Mouse (Mus musculus) heart, adult 2 months (tissue): ENCODE results near the gene Ccnt1. TPM values are rescaled to one million over a fixed set of nuclear protein-coding genes. Genes with fewer than 3 reads are reported as not detected.

ENCODE experiments used
- DNase-seq, 2 experiments: peaks; one replicate each; pipeline ENCODE4 v3.0.0; 2021
- H3K27ac ChIP-seq: fragments of 200-600 bp; 2 replicates; pipeline ENCODE4 v1.8.1; 2022
- H3K27me3 ChIP-seq: fragments of 200-500 bp; 2 replicates; pipeline ENCODE4 v1.6.1; 2012; ENCODE audit warnings: mild to moderate bottlenecking, low read length, inconsistent platforms, mixed read lengths; ENCODE audit not compliant: control insufficient read depth, insufficient read depth
- H3K36me3 ChIP-seq: fragments of 200-500 bp; 2 replicates; pipeline ENCODE4 v1.6.1; 2012; ENCODE audit warnings: low read length, inconsistent platforms; ENCODE audit not compliant: control insufficient read depth, insufficient read depth
- H3K4me1 ChIP-seq: fragments of 200-500 bp; 2 replicates; pipeline ENCODE4 v1.6.1; 2011; ENCODE audit warnings: low read length; ENCODE audit not compliant: control insufficient read depth, insufficient read depth
- H3K4me3 ChIP-seq: fragments of 200-600 bp; 2 replicates; pipeline ENCODE4 v1.8.1; 2022
- H3K79me2 ChIP-seq: fragments of 200-500 bp; replicated peaks from 2 replicates; pipeline ENCODE4 v1.6.1; 2012; ENCODE audit warnings: mild to moderate bottlenecking, inconsistent platforms, low read length, moderate library complexity, mixed read lengths; ENCODE audit not compliant: control insufficient read depth, insufficient read depth
- H3K9ac ChIP-seq: fragments of 200-500 bp; 2 replicates; pipeline ENCODE4 v1.6.1; 2012; ENCODE audit warnings: low read depth, mild to moderate bottlenecking, control low read depth, inconsistent platforms, low read length, mixed read lengths
- CTCF ChIP-seq: fragments of 200-600 bp; IDR thresholded peaks from 2 replicates; pipeline ENCODE4 v1.8.1; 2022; ENCODE audit warnings: antibody characterized with exemption, mild to moderate bottlenecking, moderate library complexity
- EP300 ChIP-seq: fragments of 200-500 bp; IDR thresholded peaks from 2 replicates; pipeline ENCODE4 v1.6.1; 2011; ENCODE audit warnings: low read depth, low read length, control low read depth; ENCODE audit not compliant: insufficient read depth
- POLR2A ChIP-seq: fragments of 200-500 bp; IDR thresholded peaks from 2 replicates; pipeline ENCODE4 v1.6.1; 2011; ENCODE audit warnings: mild to moderate bottlenecking, low read depth, low read length, control low read depth; ENCODE audit not compliant: insufficient read depth
- WGBS: fragments of 180-500 bp; shearing (Covaris S2); methylation state at CpG from one replicate; pipeline ENCODE4 v1.1.7; 2018; 5-methylcytosine and 5-hydroxymethylcytosine counted together
- intact Hi-C: fragments of 180-260 bp; cut with DNase I; formaldehyde crosslinking; loops from one replicate; pipeline ENCODE4 v1.15.1; 2025
- polyA plus RNA-seq: library from polyadenylated mRNA; depleted of rRNA; stranded (reverse); fragments of >200 nt; gene quantifications from 2 replicates; pipeline ENCODE4 v1.2.3, GENCODE M21; 2012
- total RNA-seq, 2 experiments: library from RNA; stranded (reverse); gene quantifications; 2 replicates each; pipeline ENCODE4 v1.2.3; 2021

The Ccnt1 gene
- total and polyA plus RNA-seq, 3 experiments: 9.3 to 27.6 (median 26.8) TPM

GRCm38 (mm10) chr15:98536828-98537510 lies 33.8 kb downstream of the Ccnt1 start:
- intact Hi-C loops: no loop called here
- WGBS: 81% methylated on average over 8 of the region's 8 CpGs
- Histone ChIP-seq H3K9ac (no peak overlapping the region), H3K79me2 (no peaks in the 10 kb centered on the region; the same call in 1 of the 2 replicates), H3K27me3 (no peaks in the 10 kb centered on the region), H3K36me3 (peaks cover 6% of the 10 kb centered on the region), H3K4me1 (peaks cover 3% of the 10 kb centered on the region), H3K27ac (no peak overlapping the region; the same call in 1 of the 2 replicates), H3K4me3 (no peak overlapping the region)
- TF ChIP-seq EP300 (no peak), POLR2A (no peak), CTCF (no peak)
- DNase-seq: no peak

DNA sequence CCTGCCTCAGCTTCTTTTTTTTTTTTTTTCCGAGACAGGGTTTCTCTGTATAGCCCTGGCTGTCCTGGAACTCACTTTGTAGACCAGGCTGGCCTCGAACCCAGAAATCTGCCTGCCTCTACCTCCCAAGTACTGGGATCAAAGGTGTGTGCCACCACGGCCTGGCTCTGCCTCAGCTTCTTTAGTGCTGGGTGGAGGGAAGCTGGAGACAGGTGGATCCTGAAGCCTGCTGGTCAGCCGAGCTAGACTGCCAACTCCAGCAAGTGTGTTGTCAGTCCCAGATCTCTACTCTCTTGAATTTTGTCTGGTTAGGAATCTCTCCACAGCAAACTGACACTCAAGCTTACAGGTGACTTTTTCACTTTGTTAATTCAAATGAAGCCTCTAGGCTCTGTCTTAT lies 34.8 kb downstream of the Ccnt1 start:
- intact Hi-C loops: loop anchor here (2.0 kb wide), 2 partner anchors 21 to 31 kb away; no protein-coding TSS in a partner anchor
- H3K9ac ChIP-seq: no peak overlapping the region
- TF ChIP-seq EP300: no peak
- TF ChIP-seq POLR2A: no peak
- TF ChIP-seq CTCF: no peak
- no peak overlapping the region for H3K27ac ChIP-seq
- 69% methylated on average over 4 of the region's 4 CpGs for WGBS
- H3K36me3 ChIP-seq: peaks cover 8% of the 10 kb centered on the region
- H3K4me3 ChIP-seq: no peak overlapping the region
- DNase-seq: no peak
- H3K27me3 ChIP-seq: no peaks in the 10 kb centered on the region
- peaks cover under 1% of the 10 kb centered on the region; the same call in 1 of the 2 replicates for H3K79me2 ChIP-seq
- peaks cover 3% of the 10 kb centered on the region for H3K4me1 ChIP-seq

- H3K4me3 ChIP-seq: peak within 1 kb of the TSS; percentile 96
- peak; percentile 95 to 99 for DNase-seq
- peak; percentile 6; the same call in 1 of the 2 replicates for TF ChIP-seq CTCF
- no peak for TF ChIP-seq EP300
- peak; percentile 94 for TF ChIP-seq POLR2A
- no peaks in the 10 kb centered on the region for H3K27me3 ChIP-seq
- peak within 1 kb of the TSS; percentile 94 for H3K27ac ChIP-seq
- intact Hi-C loops: loop anchor here (2.0 kb wide), 2 partner anchors 19 to 33 kb away; no protein-coding TSS in a partner anchor
- WGBS: under 1% methylated on average over 70 of the region's 70 CpGs
- H3K4me1 ChIP-seq: peaks cover 3% of the 10 kb centered on the region
- H3K36me3 ChIP-seq: peaks cover 9% of the 10 kb centered on the region
- H3K9ac ChIP-seq: peak within 1 kb of the TSS; percentile 88
- peaks cover 2% of the 10 kb centered on the region; the same call in 1 of the 2 replicates for H3K79me2 ChIP-seq
Observed at GRCm38 (mm10) chr15:98533881-98534627, 36.7 kb downstream of the Ccnt1 start, which contains the start of gene Kansl2. Kansl2 (minus strand) TSS chr15:98534264.

DNA sequence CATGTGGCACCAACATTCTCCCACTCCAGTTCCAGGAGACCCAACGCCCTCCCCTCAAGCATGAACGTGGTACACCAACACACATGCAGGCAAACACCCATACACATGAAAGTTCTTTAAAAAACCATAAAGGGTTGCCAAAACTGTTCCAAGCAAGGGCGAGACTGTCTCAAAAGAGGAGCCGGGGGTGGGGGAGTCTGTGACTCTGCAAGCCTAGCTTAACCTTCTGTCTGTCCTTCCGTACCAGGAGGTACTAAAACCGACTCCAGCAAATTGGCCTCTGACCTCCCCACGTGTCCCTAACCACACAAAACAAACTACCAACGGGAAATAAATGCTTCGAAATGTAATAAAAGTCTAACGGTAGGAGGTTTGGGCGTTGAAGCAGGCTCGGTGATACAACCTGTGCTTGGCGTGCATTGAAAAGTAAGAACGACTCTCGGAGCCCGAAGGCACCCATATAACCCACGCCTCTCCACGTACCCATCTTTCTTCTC lies 37.6 kb downstream of the Ccnt1 start:
- Histone ChIP-seq H3K27ac (peak overlapping the region; percentile 94), H3K27me3 (no peaks in the 10 kb centered on the region), H3K36me3 (peaks cover 9% of the 10 kb centered on the region), H3K4me3 (peak overlapping the region; percentile 96), H3K9ac (peak overlapping the region; percentile 31), H3K79me2 (peaks cover 2% of the 10 kb centered on the region; the same call in 1 of the 2 replicates), H3K4me1 (peaks cover 3% of the 10 kb centered on the region)
- TF ChIP-seq POLR2A (no peak), CTCF (no peak), EP300 (no peak)
- intact Hi-C loops: no loop called here
- peak in 1 of 2 experiments; percentile 31 for DNase-seq
- under 1% methylated on average over 18 of the region's 18 CpGs for WGBS

GRCm38 (mm10) chr15:98532281-98532680 lies 38.4 kb downstream of the Ccnt1 start:
- Histone ChIP-seq H3K9ac (peak overlapping the region; percentile 36), H3K27ac (peak overlapping the region; percentile 29; the same call in 1 of the 2 replicates), H3K4me3 (peak overlapping the region; percentile 96), H3K36me3 (peaks cover 13% of the 10 kb centered on the region), H3K27me3 (no peaks in the 10 kb centered on the region), H3K4me1 (peaks cover 3% of the 10 kb centered on the region), H3K79me2 (peaks cover 2% of the 10 kb centered on the region; the same call in 1 of the 2 replicates)
- no peak for DNase-seq
- 22% methylated on average over 5 of the region's 5 CpGs for WGBS
- intact Hi-C loops: no loop called here
- TF ChIP-seq EP300 (no peak), POLR2A (no peak), CTCF (no peak)

DNA sequence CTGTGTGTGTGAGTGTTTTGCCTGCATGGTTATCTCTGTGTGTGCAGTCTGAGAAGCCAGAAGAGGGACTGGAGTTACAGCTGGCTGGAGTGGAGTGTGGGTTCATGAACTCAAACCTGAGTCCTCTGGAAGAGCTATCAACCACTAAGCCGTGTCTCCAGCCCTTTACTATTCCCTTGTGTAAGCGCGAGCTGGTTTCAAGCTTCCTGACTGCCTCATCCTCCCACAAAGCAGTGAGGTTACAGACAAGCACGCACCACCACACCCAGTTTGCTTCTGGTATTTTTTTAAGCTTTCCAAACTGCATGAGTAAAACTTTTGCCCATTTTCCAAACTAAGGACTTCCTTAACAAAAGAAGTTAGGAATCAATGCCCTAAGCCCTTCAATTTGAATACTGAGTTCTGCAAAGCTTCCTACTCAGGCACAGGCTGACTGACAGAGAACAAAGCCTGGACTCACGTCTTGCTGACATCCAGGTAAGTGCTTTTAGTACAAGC lies 42.6 kb downstream of the Ccnt1 start:
- H3K27ac ChIP-seq: no peak overlapping the region
- peaks cover 40% of the 10 kb centered on the region for H3K36me3 ChIP-seq
- H3K4me1 ChIP-seq: peaks cover 3% of the 10 kb centered on the region
- no peak overlapping the region for H3K4me3 ChIP-seq
- H3K9ac ChIP-seq: no peak overlapping the region
- DNase-seq: no peak
- H3K79me2 ChIP-seq: peaks cover 2% of the 10 kb centered on the region; the same call in 1 of the 2 replicates
- WGBS: 51% methylated on average over 5 of the region's 5 CpGs
- H3K27me3 ChIP-seq: no peaks in the 10 kb centered on the region
- TF ChIP-seq EP300: no peak
- TF ChIP-seq CTCF: no peak
- no peak for TF ChIP-seq POLR2A
- intact Hi-C loops: no loop called here
